Mouse (Mus musculus) kidney, adult 2 months (tissue): ENCODE results near the gene Dbil5. TPM values are rescaled to one million over a fixed set of nuclear protein-coding genes. Genes with fewer than 3 reads are reported as not detected.

Experiments used
- DNase-seq: peaks from one replicate; pipeline ENCODE4 v3.0.0; 2021
- H3K27ac ChIP-seq: fragments of 200-500 bp; 2 replicates; pipeline ENCODE4 v1.5.1; 2012; ENCODE audit warnings: low read depth, low read length, control low read depth, inconsistent platforms; ENCODE audit not compliant: insufficient read depth
- H3K27me3 ChIP-seq: fragments of 200-500 bp; replicated peaks from 2 replicates; pipeline ENCODE4 v1.6.1; 2012; ENCODE audit warnings: mild to moderate bottlenecking, moderate library complexity, low read length, inconsistent platforms; ENCODE audit not compliant: control insufficient read depth, insufficient read depth
- H3K36me3 ChIP-seq: fragments of 200-500 bp; 2 replicates; pipeline ENCODE4 v1.6.1; 2012; ENCODE audit warnings: mild to moderate bottlenecking, moderate library complexity, low read length, inconsistent platforms; ENCODE audit not compliant: control insufficient read depth, insufficient read depth
- H3K4me1 ChIP-seq: fragments of 200-500 bp; 2 replicates; pipeline ENCODE4 v1.6.1; 2011; ENCODE audit warnings: low read length; ENCODE audit not compliant: control insufficient read depth, insufficient read depth
- H3K4me3 ChIP-seq: fragments of 200-500 bp; 2 replicates; pipeline ENCODE4 v1.5.1; 2011; ENCODE audit warnings: mild to moderate bottlenecking, low read depth, low read length, control low read depth; ENCODE audit not compliant: insufficient read depth
- CTCF ChIP-seq: fragments of 200-500 bp; conservative IDR thresholded peaks from 2 replicates; pipeline ENCODE4 v1.5.1; 2011; ENCODE audit warnings: low read depth, mild to moderate bottlenecking, control low read depth, low read length, moderate library complexity, mixed read lengths; ENCODE audit not compliant: insufficient read depth, insufficient read length
- POLR2A ChIP-seq: fragments of 200-500 bp; IDR thresholded peaks from one replicate; pipeline ENCODE4 v1.6.1; 2011; ENCODE audit warnings: low read depth, low read length, control low read depth
- WGBS: fragments of 180-500 bp; shearing (Covaris S2); methylation state at CpG from one replicate; pipeline ENCODE4 v1.1.7; 2018; 5-methylcytosine and 5-hydroxymethylcytosine counted together
- polyA plus RNA-seq: library from polyadenylated mRNA; depleted of rRNA; stranded (reverse); fragments of >200 nt; gene quantifications from 2 replicates; pipeline ENCODE4 v1.2.3, GENCODE M21; 2012

Gene Dbil5
- polyA plus RNA-seq, 1 experiment: 0.58 TPM

- peak; percentile 87 for DNase-seq
- Histone ChIP-seq H3K4me1 (peaks cover 3% of the 10 kb centered on the region; the same call in 1 of the 2 replicates), H3K36me3 (no peaks in the 10 kb centered on the region), H3K4me3 (no peak overlapping the region), H3K27me3 (no peaks in the 10 kb centered on the region), H3K27ac (no peak overlapping the region)
- TF ChIP-seq POLR2A (no peak), CTCF (peak; percentile 95)
- WGBS: 49% methylated on average over 5 of the region's 5 CpGs
Measured at GRCm38 (mm10) chr11:76253145-76253917, 35.9 kb downstream of the Dbil5 start.

- H3K27ac ChIP-seq: no peak overlapping the region
- H3K4me3 ChIP-seq: no peak overlapping the region
- 92% methylated on average over 4 of the region's 4 CpGs for WGBS
- H3K4me1 ChIP-seq: peaks cover 3% of the 10 kb centered on the region; the same call in 1 of the 2 replicates
- DNase-seq: no peak
- H3K36me3 ChIP-seq: no peaks in the 10 kb centered on the region
- no peaks in the 10 kb centered on the region for H3K27me3 ChIP-seq
- TF ChIP-seq POLR2A: no peak
- no peak for TF ChIP-seq CTCF
Measured at GRCm38 (mm10) chr11:76253918-76254264, 36.5 kb downstream of the Dbil5 start.

- H3K27me3 ChIP-seq: no peaks in the 10 kb centered on the region
- no peak for DNase-seq
- H3K36me3 ChIP-seq: no peaks in the 10 kb centered on the region
- peaks cover 3% of the 10 kb centered on the region; the same call in 1 of the 2 replicates for H3K4me1 ChIP-seq
- TF ChIP-seq POLR2A: no peak
- TF ChIP-seq CTCF: no peak
- 51% methylated on average over 4 of the region's 4 CpGs for WGBS
- H3K4me3 ChIP-seq: no peak overlapping the region
- H3K27ac ChIP-seq: no peak overlapping the region
Measured at GRCm38 (mm10) chr11:76255431-76256001, 38.1 kb downstream of the Dbil5 start.

GRCm38 (mm10) chr11:76256129-76256528 is 38.7 kb downstream of the Dbil5 start:
- H3K27ac ChIP-seq: no peak overlapping the region
- no peak overlapping the region for H3K4me3 ChIP-seq
- H3K4me1 ChIP-seq: peaks cover 3% of the 10 kb centered on the region; the same call in 1 of the 2 replicates
- 50% methylated on average over 5 of the region's 5 CpGs for WGBS
- no peak for DNase-seq
- no peaks in the 10 kb centered on the region for H3K36me3 ChIP-seq
- TF ChIP-seq CTCF (no peak), POLR2A (no peak)
- H3K27me3 ChIP-seq: no peaks in the 10 kb centered on the region

DNA sequence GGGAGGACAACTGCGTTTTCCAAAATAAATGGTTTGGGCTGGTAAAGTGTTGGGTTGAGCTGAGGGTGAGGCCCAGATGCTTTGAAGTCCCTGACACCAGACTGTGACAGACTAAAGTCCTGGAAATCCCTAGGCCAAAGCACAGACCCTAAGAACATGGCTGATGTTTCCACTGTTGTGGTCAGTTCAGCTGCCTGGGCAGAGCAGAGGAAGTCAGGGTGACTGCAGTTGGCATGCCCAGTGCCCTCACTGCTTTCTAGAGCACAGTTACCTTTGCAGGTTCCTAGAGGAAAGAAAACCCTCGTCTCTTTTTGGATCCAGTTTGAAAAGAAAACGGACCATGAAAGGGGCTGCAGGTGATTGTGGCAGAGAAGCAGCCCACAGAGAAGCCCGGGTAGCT is 40.0 kb downstream of the Dbil5 start:
- Histone ChIP-seq H3K27ac (no peak overlapping the region), H3K27me3 (no peaks in the 10 kb centered on the region), H3K36me3 (no peaks in the 10 kb centered on the region), H3K4me3 (no peak overlapping the region), H3K4me1 (peaks cover 3% of the 10 kb centered on the region; the same call in 1 of the 2 replicates)
- WGBS: 74% methylated on average over 4 of the region's 4 CpGs
- TF ChIP-seq POLR2A (no peak), CTCF (no peak)
- no peak for DNase-seq

GRCm38 (mm10) chr11:76258511-76258910 is 41.1 kb downstream of the Dbil5 start:
- Histone ChIP-seq H3K27me3 (no peaks in the 10 kb centered on the region), H3K4me1 (peaks cover 3% of the 10 kb centered on the region; the same call in 1 of the 2 replicates), H3K27ac (no peak overlapping the region), H3K36me3 (no peaks in the 10 kb centered on the region), H3K4me3 (no peak overlapping the region)
- no peak for TF ChIP-seq CTCF
- TF ChIP-seq POLR2A: no peak
- no peak for DNase-seq
- 82% methylated on average over 6 of the region's 6 CpGs for WGBS

- H3K36me3 ChIP-seq: no peaks in the 10 kb centered on the region
- no peak overlapping the region for H3K27ac ChIP-seq
- 86% methylated on average over 10 of the region's 10 CpGs for WGBS
Measured at GRCm38 (mm10) chr11:76260208-76261050, 43.0 kb downstream of the Dbil5 start.

More at GRCm38 (mm10) chr11:76260208-76261050, 43.0 kb downstream of the Dbil5 start:
- H3K4me1 ChIP-seq: peaks cover under 1% of the 10 kb centered on the region; the same call in 1 of the 2 replicates
- no peak overlapping the region for H3K4me3 ChIP-seq
- DNase-seq: no peak
- TF ChIP-seq CTCF (no peak), POLR2A (no peak)
- no peaks in the 10 kb centered on the region for H3K27me3 ChIP-seq
